8 mouse cellular contexts compared by ENCODE assay signal in the genomic region with DNA sequence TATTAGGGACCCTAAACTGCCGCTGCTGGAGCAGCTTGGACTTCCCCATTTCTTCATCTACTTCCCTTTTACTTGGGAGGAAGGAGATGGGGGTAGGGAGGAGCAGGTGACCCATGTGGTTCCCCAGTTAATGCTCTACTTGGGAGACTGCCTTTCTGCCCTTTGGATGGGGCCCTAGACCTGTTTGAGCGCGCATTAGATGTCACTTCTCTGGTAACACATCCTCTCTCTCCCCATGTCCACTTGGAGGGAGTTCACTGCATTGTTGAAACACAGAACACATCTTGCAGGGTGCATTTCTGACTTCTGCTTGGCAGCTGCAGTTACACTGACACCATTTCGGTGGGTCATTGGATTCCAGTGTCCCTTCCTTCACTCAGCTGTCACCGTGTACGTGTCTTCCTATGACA. TPM values are rescaled to one million over a fixed set of nuclear protein-coding genes. Genes with fewer than 3 reads are reported as not detected.
DNase-seq lines count a peak whose midpoint lies in the region; ATAC-seq lines count a peak whose summit lies in the region.

No protein-coding gene starts in this region.

- no peaks in the 10 kb centered on the region for H3K36me3 ChIP-seq in forebrain, embryonic 15.5 days

- H3K4me1 ChIP-seq in forebrain, embryonic 15.5 days = peaks cover 19% of the 10 kb centered on the region

- H3K27me3 ChIP-seq in forebrain, embryonic 15.5 days = no peaks in the 10 kb centered on the region

- no peak overlapping the region for H3K9ac ChIP-seq in forebrain, embryonic 15.5 days (replicated peaks)

- H3K4me2 ChIP-seq in forebrain, embryonic 15.5 days (replicated peaks) = peak overlapping the region; percentile 48

- H3K9me3 ChIP-seq in forebrain, embryonic 15.5 days = no peaks in the 10 kb centered on the region

- H3K4me3 ChIP-seq in forebrain, embryonic 15.5 days = peak overlapping the region; percentile 59

- ATAC-seq in forebrain, embryonic 15.5 days (replicated peaks) = no peak

- DNase-seq in lung, adult 18-20 months = peak; percentile 57 to 62
- no peak for DNase-seq in lung, postnatal 10 days
- peak; percentile 62 for DNase-seq in induced T-regulatory cell, adult 2 months (ENCODE audit: low read depth)
- peak; percentile 27 to 48 for DNase-seq in lung, postnatal 4 days
- no peak for DNase-seq in cerebellum, adult 11 months
- DNase-seq in layer of hippocampus, postnatal 14 days (ENCODE audit: low spot score in 2 of 2) = no peak
- DNase-seq in ovary, postnatal 14 days (ENCODE audit: low spot score) = no peak

- H3K27ac ChIP-seq in forebrain, embryonic 15.5 days (replicated peaks) = peak overlapping the region; percentile 95; the same call in 1 of the 2 replicates

- 65% methylated on average over 6 of the region's 6 CpGs for WGBS in forebrain, embryonic 15.5 days

RNA-seq across cellular contexts. Expression of a gene that starts 1.2 kb away (rescaled TPM):
- 7,356 and 7,374 TPM in 2 replicates for polyA plus RNA-seq in forebrain, embryonic 15.5 days (2015; fragmentation: Nextera tagmentation; extraction: Ambion mirVana)
- total RNA-seq in layer of hippocampus, postnatal 14 days (2021) = 1,000 to 10,000 TPM; 1,983 to 2,031 TPM

RNA-seq across cellular contexts. Expression of a gene that starts 53.8 kb away (rescaled TPM):
- 0.05 and 0.09 TPM in 2 replicates for polyA plus RNA-seq in forebrain, embryonic 15.5 days (2015; fragmentation: Nextera tagmentation; extraction: Ambion mirVana)
- total RNA-seq in layer of hippocampus, postnatal 14 days (2021) = under 1 TPM; 0.12 to 0.53 TPM

Comparison
In these comparisons a context has a peak if more than half of its experiments do, and no peak if none do; other contexts are left out.
1. DNase-seq: peak in lung, adult 18-20 months (2 of 2), induced T-regulatory cell, adult 2 months (single experiment) and lung, postnatal 4 days (2 of 2); none in lung, postnatal 10 days (single experiment), cerebellum, adult 11 months (single experiment), layer of hippocampus, postnatal 14 days (0 of 2) and ovary, postnatal 14 days (single experiment).